Mouse (Mus musculus) adipose tissue, adult 10 weeks (tissue): ENCODE results near the gene Wdr1. TPM values are rescaled to one million over a fixed set of nuclear protein-coding genes. Genes with fewer than 3 reads are reported as not detected.

Experiments used
- polyA plus RNA-seq: library from polyadenylated mRNA; stranded (reverse); fragments of 350-450 nt; fragmentation: Illumina TruSeq; extraction: RNeasy Lipid Tissue Mini Kit (QIAGEN cat#74804); gene quantifications from one replicate; pipeline ENCODE4 v1.2.3, GENCODE M21; 2014; ENCODE audit warnings: low read depth, low replicate concordance

The Wdr1 gene
- 101 TPM for polyA plus RNA-seq

DNA sequence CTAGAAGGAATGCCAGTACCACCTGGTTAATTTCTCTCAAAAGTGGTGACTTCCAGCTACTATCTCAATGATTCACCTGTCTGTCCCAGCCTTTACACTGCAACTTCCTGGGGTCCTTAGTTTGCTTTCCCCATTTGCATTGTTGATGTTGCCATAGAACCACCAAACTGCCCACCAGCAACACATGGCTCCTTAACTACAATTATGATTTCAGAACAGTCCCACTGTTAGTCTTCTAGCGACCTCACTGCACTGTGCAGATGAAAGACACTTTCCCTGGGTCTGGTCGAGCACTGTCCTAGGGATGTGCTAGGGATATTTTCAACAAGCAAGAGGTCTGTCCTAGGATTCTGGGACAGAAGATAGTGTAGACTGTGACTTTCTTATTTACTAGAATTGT is at the start of gene Wdr1:
Gene Wdr1 (minus strand): TSS at position 101 of the 400 bp plus-strand sequence.

DNA sequence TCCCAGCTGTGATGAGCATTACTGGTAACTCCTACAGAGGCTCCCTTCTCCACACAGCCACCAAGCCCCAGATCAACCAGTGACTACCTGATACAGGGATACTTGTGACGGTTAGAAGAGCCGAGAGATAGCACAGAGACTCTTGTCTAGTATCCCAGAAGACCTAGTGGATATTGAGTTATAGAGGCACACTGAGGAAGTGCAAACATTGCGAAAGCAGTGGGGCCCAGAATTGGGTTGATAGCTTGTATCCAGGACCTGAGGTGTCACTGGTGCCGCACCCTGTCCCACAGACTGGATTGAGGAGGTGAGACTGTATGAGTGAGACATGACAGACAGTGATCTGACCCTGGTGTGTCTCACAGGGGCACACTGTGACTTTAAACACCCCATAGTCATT is 60.0 kb downstream of the Wdr1 start, which contains the start of gene Slc2a9:
Gene Slc2a9 (minus strand): TSS at position 152 of the 400 bp plus-strand sequence.

Other genes with a start within 250 kb of the Wdr1 start
- not detected for gene Drd5, start 243.9 kb downstream of the Wdr1 start, polyA plus RNA-seq
- 7.5 TPM for gene Slc2a9, start 60.1 kb downstream of the Wdr1 start, polyA plus RNA-seq
- gene Zfp518b, start 121.6 kb upstream of the Wdr1 start, polyA plus RNA-seq = 3.1 TPM